Comparison of ENCODE assay signal across 8 mouse cellular contexts in the genomic region with DNA sequence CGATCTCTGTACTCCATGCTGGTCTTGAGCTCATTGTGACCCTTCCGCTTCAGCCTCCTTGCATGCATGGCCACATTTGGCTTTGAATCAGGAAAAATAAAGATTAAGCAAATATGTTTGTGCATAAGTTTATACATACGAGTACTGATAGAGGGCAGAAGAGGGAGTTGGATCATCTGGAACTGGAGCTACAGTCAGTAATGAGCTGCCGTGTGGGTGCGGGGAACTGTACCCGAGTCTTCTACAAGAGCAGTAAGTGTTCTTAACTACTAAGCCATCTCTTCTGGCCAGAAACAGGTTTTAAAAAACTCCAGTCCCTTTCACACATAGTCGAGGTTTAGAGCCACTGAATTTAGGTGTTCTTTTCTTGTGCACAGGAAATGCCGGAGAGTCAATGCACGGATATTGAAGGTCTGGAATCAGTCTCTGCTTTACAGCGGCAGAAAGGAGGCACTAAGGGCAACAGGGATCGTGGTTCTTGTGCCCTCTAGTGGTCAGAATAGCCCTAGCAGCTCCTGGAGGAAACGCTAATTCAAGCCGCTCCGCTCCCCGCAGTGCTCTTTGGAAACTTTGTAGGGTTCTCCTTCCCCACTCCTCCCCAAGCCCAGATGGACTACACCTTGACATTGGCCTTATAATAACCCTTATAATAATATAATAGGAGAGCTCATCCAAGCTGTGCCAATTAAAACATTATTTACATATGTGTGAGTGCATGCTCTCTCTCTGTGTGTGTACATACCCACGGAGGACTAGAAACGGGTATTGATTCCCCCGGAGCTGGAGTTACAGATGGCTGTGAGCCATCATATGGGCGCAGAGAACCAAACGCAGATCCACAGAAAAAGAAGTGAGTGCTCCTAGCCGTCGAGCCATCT. TPM values are rescaled to one million over a fixed set of nuclear protein-coding genes. Genes with fewer than 3 reads are reported as not detected.
DNase-seq lines count a peak whose midpoint lies in the region; ATAC-seq and TF ChIP-seq lines count a peak whose summit lies in the region.

No protein-coding gene starts in this region.

- no peak overlapping the region for H3K9ac ChIP-seq in ES-E14 (ENCODE audit: insufficient read depth, low read depth, low read length, poor library complexity, severe bottlenecking)
- no peak overlapping the region for H3K9ac ChIP-seq in heart, embryonic 16.5 days (ENCODE audit: low read length)
- no peak overlapping the region for H3K9ac ChIP-seq in liver, embryonic 13.5 days

- 0 out of 2 replicates have a peak, but pooled peaks cover 5% of the 10 kb centered on the region for H3K27me3 ChIP-seq in forebrain, embryonic 10.5 days (ENCODE audit: poor library complexity, severe bottlenecking)
- H3K27me3 ChIP-seq in heart, embryonic 16.5 days (ENCODE audit: control insufficient read depth, insufficient read depth, low read length), result peaks cover 3% of the 10 kb centered on the region; the same call in 1 of the 2 replicates
- peaks cover 4% of the 10 kb centered on the region; the same call in 1 of the 2 replicates for H3K27me3 ChIP-seq in liver, embryonic 13.5 days

- H3K4me3 ChIP-seq in ES-E14 (ENCODE audit: insufficient read depth in 1 of 2, low read depth in 1 of 2, low read length in 2 of 2, poor library complexity in 1 of 2, severe bottlenecking in 1 of 2), result peak overlapping the region in 1 of 2 experiments; percentile 51; a peak in 2 of 4 replicates
- no peak overlapping the region for H3K4me3 ChIP-seq in forebrain, embryonic 10.5 days
- H3K4me3 ChIP-seq in heart, embryonic 16.5 days (ENCODE audit: low read length), result peak overlapping the region; percentile 27
- no peak overlapping the region for H3K4me3 ChIP-seq in liver, embryonic 13.5 days (replicated peaks)

- H3K4me1 ChIP-seq in ES-E14 (ENCODE audit: control insufficient read depth in 2 of 2, insufficient read depth in 2 of 2, low read length in 2 of 2, poor library complexity in 1 of 2), result peaks cover 0 to 4% of the 10 kb centered on the region in 2 experiments; a peak in 1 of 4 replicates
- no peaks in the 10 kb centered on the region for H3K4me1 ChIP-seq in forebrain, embryonic 10.5 days
- H3K4me1 ChIP-seq in heart, embryonic 16.5 days (ENCODE audit: control insufficient read depth, insufficient read depth, low read length), result no peaks in the 10 kb centered on the region
- no peaks in the 10 kb centered on the region for H3K4me1 ChIP-seq in liver, embryonic 13.5 days (replicated peaks)

- 39% methylated on average over 22 of the region's 22 CpGs for WGBS in forebrain, embryonic 10.5 days
- 19% methylated on average over 22 of the region's 22 CpGs for WGBS in heart, embryonic 16.5 days
- 23% methylated on average over 22 of the region's 22 CpGs for WGBS in liver, embryonic 13.5 days (ENCODE audit: insufficient replicate concordance)

- peak overlapping the region; percentile 55 for H3K4me2 ChIP-seq in heart, embryonic 16.5 days (ENCODE audit: low read depth, low read length)
- peak overlapping the region; percentile 26; the same call in 1 of the 2 replicates for H3K4me2 ChIP-seq in liver, embryonic 13.5 days

- in situ Hi-C loops in ES-E14 (cut with MboI; ENCODE audit: low sequenced_read_pairs in 2 of 2, unreplicated experiment in 2 of 2), result no loop called here

- no peaks in the 10 kb centered on the region for H3K9me3 ChIP-seq in ES-E14 (ENCODE audit: control insufficient read depth, insufficient read depth, low read depth, low read length)
- no peaks in the 10 kb centered on the region for H3K9me3 ChIP-seq in forebrain, embryonic 10.5 days
- H3K9me3 ChIP-seq in heart, embryonic 16.5 days (replicated peaks; ENCODE audit: control insufficient read depth, low read length), result no peaks in the 10 kb centered on the region
- H3K9me3 ChIP-seq in liver, embryonic 13.5 days (replicated peaks), result no peaks in the 10 kb centered on the region

- H3K27ac ChIP-seq in ES-E14 (ENCODE audit: insufficient read depth, low read depth, low read length, poor library complexity, severe bottlenecking), result no peak overlapping the region
- no peak overlapping the region for H3K27ac ChIP-seq in forebrain, embryonic 10.5 days
- no peak overlapping the region for H3K27ac ChIP-seq in heart, embryonic 16.5 days (ENCODE audit: low read length)
- H3K27ac ChIP-seq in liver, embryonic 13.5 days, result no peak overlapping the region

- ATAC-seq in heart, embryonic 16.5 days (replicated peaks; ENCODE audit: extremely low read depth, insufficient read depth, low FRiP score), result peak; percentile 76
- 0 out of 2 replicates have a peak, but pooled peaks have one; percentile 36 for ATAC-seq in liver, embryonic 13.5 days (ENCODE audit: low read depth)

- H3K36me3 ChIP-seq in ES-E14 (ENCODE audit: control insufficient read depth, insufficient read depth, low read length, poor library complexity, severe bottlenecking), result no peaks in the 10 kb centered on the region
- no peaks in the 10 kb centered on the region for H3K36me3 ChIP-seq in forebrain, embryonic 10.5 days (replicated peaks)
- H3K36me3 ChIP-seq in heart, embryonic 16.5 days (ENCODE audit: control insufficient read depth, insufficient read depth), result no peaks in the 10 kb centered on the region
- no peaks in the 10 kb centered on the region for H3K36me3 ChIP-seq in liver, embryonic 13.5 days

- no peak for DNase-seq in ES-E14 (ENCODE audit: low read depth, low spot score)
- peak; percentile 34 for DNase-seq in c-Kit-positive CD71-positive TER-119-negative erythroid progenitor cells, embryonic 14.5 days (ENCODE audit: low read depth)
- DNase-seq in forebrain, embryonic 10.5 days (ENCODE audit: extremely low spot score, low spot score), result peak; percentile 64
- DNase-seq in kidney, postnatal 14 days, result peak; percentile 76
- DNase-seq in liver, embryonic 13.5 days, result no peak
- peak; percentile 73 for DNase-seq in neural tube, embryonic 10.5 days (ENCODE audit: extremely low spot score, low spot score)
- peak; percentile 42 for DNase-seq in telencephalon, adult 2 months (ENCODE audit: low read depth, low spot score)

TF ChIP-seq in ES-E14, 5 proteins besides CTCF, POLR2A, EP300 and RAD21:
- TF ChIP-seq ZC3H11A (IDR thresholded peaks at IDR 0.05; ENCODE audit: borderline replicate concordance, low read depth, low read length) (peak; percentile 61; the same call in 1 of the 2 replicates), MAFK (IDR thresholded peaks at IDR 0.05; ENCODE audit: insufficient read depth, low read depth, low read length) (no peak), HCFC1 (IDR thresholded peaks at IDR 0.05; ENCODE audit: borderline replicate concordance, insufficient read depth, low read length) (no peak)

RNA-seq across cellular contexts. Expression of a gene that starts 21.4 kb away (rescaled TPM):
- total RNA-seq in ES-E14 (2012; rRNA removed), result 44.2 and 76.2 TPM in 2 replicates
- polyA plus RNA-seq in forebrain, embryonic 10.5 days (2016; fragmentation: Nextera tagmentation; extraction: Ambion mirVana), result 74.5 and 79.7 TPM in 2 replicates
- polyA plus RNA-seq in heart, embryonic 16.5 days (2015; fragmentation: Nextera tagmentation; extraction: Ambion mirVana), result 53.1 and 58.0 TPM in 2 replicates
- 9.3 and 10.7 TPM in 2 replicates for polyA plus RNA-seq in liver, embryonic 13.5 days (2015; fragmentation: Nextera tagmentation; extraction: Ambion mirVana)

RNA-seq across cellular contexts. Expression of a gene that starts 50.3 kb away (rescaled TPM):
- total RNA-seq in ES-E14 (2012; rRNA removed), result 16.3 and 17.3 TPM in 2 replicates
- 0.25 and 0.55 TPM in 2 replicates for polyA plus RNA-seq in forebrain, embryonic 10.5 days (2016; fragmentation: Nextera tagmentation; extraction: Ambion mirVana)
- polyA plus RNA-seq in heart, embryonic 16.5 days (2015; fragmentation: Nextera tagmentation; extraction: Ambion mirVana), result 2.8 and 3.5 TPM in 2 replicates
- polyA plus RNA-seq in liver, embryonic 13.5 days (2015; fragmentation: Nextera tagmentation; extraction: Ambion mirVana), result 0.42 and 0.60 TPM in 2 replicates

Comparison
In these comparisons a context has a peak if more than half of its experiments do, and no peak if none do; other contexts are left out.
1. DNase-seq: peak in c-Kit-positive CD71-positive TER-119-negative erythroid progenitor cells, embryonic 14.5 days (single experiment), forebrain, embryonic 10.5 days (single experiment), kidney, postnatal 14 days (single experiment), neural tube, embryonic 10.5 days (single experiment) and telencephalon, adult 2 months (single experiment); none in ES-E14 (single experiment) and liver, embryonic 13.5 days (single experiment).